Mouse (Mus musculus): Measurements from ENCODE around the gene Efnb3. TPM values are rescaled to one million over a fixed set of nuclear protein-coding genes. Genes with fewer than 3 reads are reported as not detected.

Gene Efnb3
- total RNA-seq, 2 experiments from 2014 or later, result 203 to 217 TPM

GRCm38 (mm10) chr11:69584008-69584407 lies 24.0 kb upstream of the Efnb3 start:
- DNase-seq (ENCODE audit: low spot score in 2 of 2), result no peak

DNA sequence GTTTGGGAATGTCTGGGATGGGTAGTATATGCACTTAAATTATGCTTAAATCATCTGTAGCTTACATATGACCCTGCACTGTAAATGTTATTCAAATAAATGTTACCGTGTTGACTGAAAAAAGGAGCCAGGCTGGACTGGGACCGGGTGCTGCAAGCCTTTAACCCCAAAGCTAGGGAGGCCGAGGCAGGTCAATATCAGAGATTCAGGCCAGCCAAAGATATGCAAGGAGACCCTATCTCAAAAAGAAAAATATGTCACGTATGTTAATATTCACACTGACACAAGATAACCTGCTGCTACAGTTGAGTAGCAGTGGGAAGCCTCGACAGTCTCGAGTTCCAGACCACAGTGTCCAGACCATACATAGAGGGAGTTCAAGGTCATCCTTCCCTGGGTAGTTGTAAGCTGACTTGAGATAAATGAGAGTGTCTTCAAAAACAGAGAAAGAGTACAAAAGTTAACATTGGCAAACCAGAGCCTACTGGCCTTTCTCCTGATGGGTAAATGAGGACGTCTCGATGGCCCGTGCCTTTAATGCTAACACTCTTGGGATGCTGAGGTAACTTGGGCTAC lies 22.3 kb upstream of the Efnb3 start:
- DNase-seq (ENCODE audit: low spot score in 2 of 2), result no peak

DNA sequence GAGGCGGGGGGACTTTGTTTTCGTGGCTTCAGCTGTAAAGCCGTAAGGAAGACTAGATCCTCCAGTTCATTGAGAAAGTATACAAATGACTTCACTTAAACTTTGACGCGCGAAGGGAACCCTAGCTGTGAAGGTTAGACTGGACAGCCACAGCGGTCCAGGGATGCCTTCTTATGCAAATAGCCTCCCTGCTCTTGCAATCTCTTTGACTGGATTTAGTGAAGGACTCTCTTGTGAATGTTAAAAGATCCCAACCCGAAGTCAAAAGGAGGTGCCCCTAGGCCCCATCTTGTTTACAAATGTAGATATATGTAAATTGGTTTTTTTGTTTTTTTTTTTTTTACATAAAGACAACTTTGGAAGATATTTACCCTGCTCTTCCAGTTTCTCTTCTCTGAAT lies 21.8 kb upstream of the Efnb3 start:
- DNase-seq (ENCODE audit: low spot score in 2 of 2), result no peak

- peak; percentile 83 to 88 for DNase-seq (ENCODE audit: low spot score in 2 of 2)
Observed at GRCm38 (mm10) chr11:69581147-69581688, 21.2 kb upstream of the Efnb3 start.

- DNase-seq (ENCODE audit: low spot score in 2 of 2), result peak in 1 of 2 experiments; percentile 32
Observed at GRCm38 (mm10) chr11:69580572-69581146, 20.7 kb upstream of the Efnb3 start.

DNA sequence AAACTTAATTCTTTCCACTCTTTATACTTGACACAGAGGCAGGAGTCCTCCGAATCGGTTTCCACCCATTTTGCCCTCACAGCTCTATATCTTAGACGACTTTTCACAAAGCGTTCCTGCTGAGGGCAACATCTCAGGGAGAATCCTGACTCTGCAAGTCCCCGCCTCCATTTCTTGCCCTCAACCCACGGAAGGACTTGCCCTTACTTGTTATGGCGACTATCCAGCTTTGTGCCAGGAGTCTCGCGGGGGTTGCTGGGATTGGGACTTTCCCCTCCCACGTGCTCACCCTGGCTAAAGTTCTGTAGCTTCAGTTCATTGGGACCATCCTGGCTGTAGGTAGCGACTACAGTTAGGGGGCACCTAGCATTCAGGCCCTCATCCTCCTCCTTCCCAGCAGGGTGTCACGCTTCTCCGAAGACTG lies 20.1 kb upstream of the Efnb3 start, which contains the start of the genes Wrap53 and Trp53:
TSS of gene Wrap53 (minus strand) at position 165 of the 424 bp plus-strand sequence.
TSS of gene Trp53 (plus strand) at position 269 of the 424 bp plus-strand sequence.
- DNase-seq (ENCODE audit: low spot score in 2 of 2), result peak; percentile 78 to 87

DNA sequence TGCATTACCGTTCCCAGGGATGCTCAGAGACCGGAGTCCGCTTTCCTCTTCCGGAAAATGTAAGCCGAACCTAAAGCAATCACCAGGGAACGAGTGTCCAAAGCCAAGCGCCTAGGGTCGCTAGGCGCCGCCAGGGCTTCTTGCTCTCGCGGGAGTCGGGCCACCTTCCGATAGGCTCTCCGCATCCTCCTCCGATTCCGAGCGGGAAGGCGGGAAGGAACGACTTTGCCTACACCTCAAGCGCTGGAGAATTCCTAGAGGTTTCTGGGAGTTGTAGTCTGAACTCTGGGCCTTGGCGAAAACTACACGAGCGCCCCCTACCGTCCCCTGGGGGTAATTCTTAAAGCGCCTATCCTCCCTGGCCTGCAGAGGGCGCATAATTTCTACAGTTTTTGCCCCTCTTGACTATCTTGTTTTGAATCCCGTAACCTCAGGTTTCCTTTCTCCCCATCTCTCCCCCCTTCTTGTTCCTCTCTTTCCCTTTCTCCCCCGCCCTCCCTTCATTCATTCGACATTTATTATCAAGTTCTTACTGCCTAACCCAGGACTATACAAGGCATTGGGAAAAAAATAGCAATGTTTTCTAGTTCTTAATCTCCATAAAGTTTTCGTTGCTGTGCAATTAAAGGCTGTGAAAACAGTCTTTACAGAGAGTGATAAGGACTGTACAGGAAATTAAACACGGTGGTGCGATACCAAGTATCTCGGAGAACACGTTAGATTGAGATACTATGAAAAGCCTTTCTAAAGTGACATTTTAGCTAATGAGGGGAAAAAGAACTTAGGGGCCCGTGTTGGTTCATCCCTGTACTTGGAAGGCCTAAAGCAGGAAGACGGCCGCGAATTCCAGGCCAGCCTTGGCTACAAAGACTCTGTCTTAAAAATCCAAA lies 19.4 kb upstream of the Efnb3 start:
- DNase-seq (ENCODE audit: low spot score in 2 of 2), result peak; percentile 98

GRCm38 (mm10) chr11:69578301-69578700 lies 18.3 kb upstream of the Efnb3 start:
- DNase-seq (ENCODE audit: low spot score in 2 of 2), result no peak

DNA sequence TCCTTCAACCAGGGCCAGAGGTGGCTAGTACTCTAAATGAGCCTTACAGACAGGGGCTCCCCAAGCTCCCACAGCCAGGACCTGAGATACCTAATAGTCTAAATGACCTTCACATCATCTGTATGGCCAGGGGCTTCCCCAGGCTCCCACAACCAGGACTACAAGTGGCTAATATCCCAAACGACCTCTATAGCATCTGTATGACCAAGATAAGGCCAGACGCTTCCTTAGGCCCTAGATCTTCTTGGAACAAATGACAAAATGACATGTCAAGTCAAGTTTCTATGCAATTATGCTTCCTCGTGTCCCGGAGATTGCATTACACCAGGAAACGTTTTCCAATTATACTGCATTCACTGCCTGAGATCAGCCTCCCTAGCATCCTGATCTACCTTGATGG lies 16.3 kb upstream of the Efnb3 start:
- no peak for DNase-seq (ENCODE audit: low spot score in 2 of 2)

DNA sequence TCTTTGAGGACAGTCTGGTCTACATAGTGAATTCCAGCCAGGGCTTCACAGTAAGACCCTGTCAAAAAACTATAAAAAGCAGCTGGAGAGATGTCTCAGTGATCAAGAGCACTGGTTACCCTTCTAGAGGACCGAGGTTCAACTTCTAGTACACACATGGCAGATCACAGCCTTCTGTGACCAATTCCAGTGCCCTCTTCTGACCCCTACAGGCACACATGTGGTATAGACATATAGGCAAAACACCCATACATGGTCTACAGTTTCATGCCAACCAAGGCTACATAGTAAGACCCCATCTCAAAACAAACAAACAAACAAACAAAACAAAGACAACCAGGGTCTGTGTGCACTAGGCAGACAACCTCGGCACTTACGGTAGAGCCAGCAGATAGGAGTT lies 15.2 kb upstream of the Efnb3 start:
- DNase-seq (ENCODE audit: low spot score in 2 of 2), result no peak

DNA sequence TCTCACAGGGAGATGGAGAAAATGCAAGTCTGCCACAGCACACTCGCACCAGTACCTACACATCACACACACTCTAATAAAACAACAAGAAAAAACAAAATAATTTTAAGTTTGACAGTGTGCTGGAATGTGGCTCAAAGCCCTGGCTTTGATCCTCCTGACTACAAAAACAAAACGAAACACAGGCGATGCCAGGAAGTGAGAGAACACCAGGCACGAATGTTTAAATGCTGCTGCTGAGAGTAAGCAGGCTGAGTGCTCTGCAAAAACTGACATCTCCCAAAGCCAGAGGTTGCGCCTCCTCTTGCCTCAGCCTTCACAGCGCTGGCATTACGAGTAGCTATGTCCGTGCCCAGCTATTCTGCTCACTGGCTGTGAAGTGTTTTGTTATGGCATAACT lies 5.1 kb upstream of the Efnb3 start:
- no peak for DNase-seq (ENCODE audit: low spot score in 2 of 2)

- DNase-seq (ENCODE audit: low spot score in 2 of 2), result no peak
Observed at GRCm38 (mm10) chr11:69564391-69564790, 4.4 kb upstream of the Efnb3 start.

GRCm38 (mm10) chr11:69563373-69563772 lies 3.4 kb upstream of the Efnb3 start:
- no peak for DNase-seq (ENCODE audit: low spot score in 2 of 2)

DNA sequence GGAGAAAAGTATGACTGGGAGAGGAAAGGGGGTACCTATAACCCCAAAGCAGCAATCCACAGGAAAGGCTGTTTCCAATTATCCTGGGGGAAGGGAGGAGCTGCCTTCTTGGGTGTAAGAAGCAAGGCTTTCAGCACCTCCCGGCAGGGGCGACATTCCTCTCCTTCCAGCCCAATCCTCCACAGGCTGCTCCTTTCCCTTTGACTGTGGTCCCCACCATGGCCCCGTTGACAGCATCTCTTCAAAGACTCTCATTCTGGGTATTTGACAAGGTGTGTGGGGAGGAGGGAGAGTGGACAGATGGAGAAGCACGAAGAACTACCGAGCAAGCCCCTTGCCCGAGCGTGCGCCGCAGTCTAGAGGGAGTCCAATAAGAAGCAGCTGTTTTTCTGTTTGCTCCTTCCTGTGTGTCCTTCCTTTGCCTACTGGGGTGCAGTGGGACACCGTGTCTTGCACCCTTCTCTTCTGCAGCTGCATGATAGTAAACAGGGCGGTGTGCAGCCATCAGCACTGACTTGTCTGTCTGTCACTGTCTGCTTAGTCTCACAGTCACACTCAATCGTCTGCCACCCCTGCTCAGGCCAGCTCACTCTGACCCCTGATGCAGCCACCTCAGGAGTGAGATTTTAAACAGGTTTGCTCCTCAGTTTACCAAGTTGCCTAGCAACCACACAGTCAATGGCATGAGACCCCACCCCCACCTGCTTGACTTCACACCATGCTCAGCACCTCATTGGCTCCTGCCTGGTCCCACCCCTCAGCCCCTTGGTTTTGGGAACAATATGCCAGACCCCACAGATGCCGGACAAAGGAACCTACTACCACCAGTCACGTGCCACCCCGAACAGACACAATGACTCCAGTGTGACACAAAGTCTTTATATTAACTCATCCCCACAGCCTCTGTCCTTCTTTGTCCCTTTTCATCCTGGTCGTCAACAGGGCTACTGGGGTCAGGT lies 1.2 kb upstream of the Efnb3 start:
- DNase-seq (ENCODE audit: low spot score in 2 of 2), result no peak

GRCm38 (mm10) chr11:69559183-69559582 lies 822 bp downstream of the Efnb3 start:
- no peak for DNase-seq (ENCODE audit: low spot score in 2 of 2)

GRCm38 (mm10) chr11:69558756-69559155 lies 1.2 kb downstream of the Efnb3 start:
- DNase-seq (ENCODE audit: low spot score in 2 of 2), result no peak

GRCm38 (mm10) chr11:69557381-69557958 lies 2.5 kb downstream of the Efnb3 start:
- DNase-seq (ENCODE audit: low spot score in 2 of 2), result peak; percentile 63 to 72

- no peak for DNase-seq (ENCODE audit: low spot score in 2 of 2)
Observed at GRCm38 (mm10) chr11:69554539-69555140, 5.4 kb downstream of the Efnb3 start.

- peak in 1 of 2 experiments; percentile 58 for DNase-seq (ENCODE audit: low spot score in 2 of 2)
Observed at GRCm38 (mm10) chr11:69553341-69553721, 6.7 kb downstream of the Efnb3 start.
